Mouse (Mus musculus) testis, postnatal 10 days (tissue): ENCODE measurements at regions not wholly inside any gene's neighbourhood (a gene's known extent, or its start where the extent isn't known, plus 50 kb on each side); places are given as distances from the start of the nearest gene placed in this dataset.
"Not testable (repeated sequence)": the region's sequence is repeated elsewhere in the genome, so short reads cannot be mapped to it uniquely, and the experiment has no call there.

Experiments
- DNase-seq: peaks from one replicate; pipeline ENCODE4 v3.0.0; 2021; ENCODE audit warnings: low spot score

DNA sequence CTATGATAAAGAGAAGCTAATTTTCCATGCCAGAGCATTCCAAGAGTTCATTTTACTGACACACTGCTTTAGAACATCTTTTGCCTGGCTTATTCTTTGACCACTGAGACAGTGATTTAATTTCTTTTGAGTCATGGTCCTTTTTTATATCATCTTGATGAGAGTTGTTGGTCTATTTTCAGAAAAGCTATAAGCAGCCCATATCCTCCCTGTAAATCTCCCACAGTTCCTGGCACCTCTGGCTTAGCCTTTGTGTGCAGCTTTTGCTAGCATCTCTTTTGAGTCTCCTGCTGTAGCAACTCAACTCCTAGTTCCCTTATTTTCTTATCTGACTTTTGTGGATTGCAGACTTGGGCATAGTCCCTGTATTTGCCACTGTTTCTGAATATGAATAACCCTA is 207.5 kb upstream of the 4931417E11Rik start:
- no peak for DNase-seq

DNA sequence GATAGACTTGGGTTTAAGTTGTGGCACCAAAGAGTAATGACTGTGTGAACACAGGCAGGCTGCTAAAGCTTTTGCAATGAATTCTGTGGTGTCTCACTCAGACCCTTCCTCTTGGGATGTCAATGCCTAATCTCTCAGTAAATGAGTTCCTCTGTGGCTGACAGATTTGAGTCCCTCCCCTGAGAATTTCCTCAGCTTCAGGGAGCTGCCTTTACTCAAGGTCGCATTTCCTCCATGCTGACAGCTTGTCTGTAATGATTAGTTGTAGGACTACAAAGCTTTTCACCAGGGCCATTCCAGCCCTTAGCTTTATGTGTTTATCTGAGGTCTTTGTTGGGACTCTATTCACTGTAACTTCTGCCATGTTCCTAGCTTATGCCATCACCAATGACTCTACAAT is 199.9 kb upstream of the 4931417E11Rik start:
- DNase-seq = no peak

DNA sequence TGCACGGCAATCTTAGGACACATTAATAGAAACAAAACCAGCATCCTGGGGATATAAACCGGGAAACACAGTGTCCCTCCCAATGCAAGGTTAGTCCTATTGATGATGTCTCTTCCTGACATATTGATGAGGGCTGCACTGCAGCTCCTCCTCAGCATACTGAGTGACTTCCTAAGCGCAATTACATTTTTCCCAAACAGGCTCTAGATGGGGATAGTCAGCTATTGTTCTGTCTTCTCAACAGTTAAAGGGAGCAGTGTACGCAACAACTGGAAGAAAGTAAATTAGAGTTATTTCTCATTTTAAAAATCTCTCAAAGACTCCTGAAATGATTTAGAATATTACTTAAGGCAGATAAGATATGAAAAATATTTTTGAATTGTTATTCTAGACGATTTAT is 189.5 kb upstream of the 4931417E11Rik start:
- no peak for DNase-seq

DNA sequence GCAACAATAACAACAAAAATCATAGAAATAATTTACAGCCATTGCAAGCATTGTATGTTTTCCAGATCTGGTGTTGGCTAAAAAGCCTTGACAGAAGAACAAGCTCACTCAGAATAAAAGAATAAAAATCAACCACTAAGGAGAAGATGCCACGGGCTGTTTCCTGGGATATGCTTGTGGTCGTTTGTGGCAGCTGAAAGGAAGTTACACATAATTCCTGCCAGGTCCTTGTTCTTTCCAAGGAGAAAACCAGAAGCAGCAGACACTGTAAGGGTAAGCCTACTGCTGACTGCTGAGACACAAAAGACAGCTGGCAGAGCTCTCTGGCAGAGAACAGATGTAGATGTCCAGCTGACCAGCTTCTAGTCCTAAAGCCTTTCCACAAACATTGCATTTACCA is 175.9 kb upstream of the 4931417E11Rik start:
- DNase-seq = no peak

DNA sequence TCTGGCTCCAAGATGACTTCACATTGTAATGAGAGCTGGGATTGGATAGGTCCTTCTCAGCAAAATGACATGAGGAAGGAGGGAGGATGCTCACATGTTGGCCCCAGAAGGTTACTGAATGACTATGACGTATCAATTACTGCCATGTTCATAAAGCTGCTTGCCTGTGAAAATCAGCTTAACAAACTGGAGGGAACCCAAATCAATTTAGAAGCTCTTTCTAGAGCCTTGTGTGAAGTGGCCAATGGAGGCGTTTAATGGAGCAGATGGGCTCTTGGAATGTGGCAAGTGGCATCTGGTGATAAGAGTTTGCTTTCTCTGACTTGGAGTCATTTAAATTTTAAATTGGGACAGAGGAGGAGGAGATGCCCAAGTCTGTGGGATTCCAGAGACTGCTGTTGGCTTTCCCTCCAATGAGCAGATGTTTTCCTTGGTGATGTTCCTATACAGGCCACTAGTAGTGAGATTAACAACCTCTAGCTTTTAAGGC is 175.4 kb upstream of the 4931417E11Rik start:
- no peak for DNase-seq

DNA sequence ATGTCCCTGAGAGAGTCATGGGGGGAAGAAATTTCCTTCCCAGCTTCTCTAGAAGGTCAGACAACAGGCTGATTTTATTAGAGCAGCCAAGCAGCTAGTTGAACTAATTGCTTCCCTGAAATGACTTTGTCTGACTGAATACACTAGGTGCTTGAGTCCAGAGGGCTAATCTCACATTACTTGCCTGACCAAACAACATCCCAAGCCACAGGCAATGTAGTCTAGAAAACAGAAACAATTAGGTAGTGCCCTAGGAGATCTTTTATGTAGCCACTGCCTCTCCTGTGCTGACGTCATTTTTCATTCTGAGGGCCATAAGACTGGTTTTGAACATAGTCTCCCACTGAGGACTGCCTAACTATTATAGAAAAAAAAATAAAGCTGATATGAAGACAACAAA is 159.1 kb upstream of the 4931417E11Rik start:
- DNase-seq = no peak

DNA sequence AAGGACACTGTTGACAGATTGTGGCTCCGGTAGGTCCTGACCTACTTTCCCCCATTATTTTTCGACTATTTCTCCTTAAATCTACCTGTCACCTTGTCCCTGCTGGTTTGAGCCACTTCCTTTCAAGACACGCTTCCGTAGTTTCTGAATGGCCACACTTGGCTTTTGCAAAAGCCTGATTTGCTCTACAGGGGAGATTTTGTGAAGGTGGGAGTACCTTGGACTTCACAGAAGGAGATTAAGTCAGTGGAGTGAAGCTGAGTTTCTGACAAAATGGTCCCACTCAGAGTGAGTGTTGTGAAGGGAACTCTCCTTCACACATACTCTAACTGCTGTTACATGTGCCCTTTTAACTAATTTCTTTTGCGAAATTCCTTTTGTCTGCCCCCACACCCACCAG is 157.0 kb upstream of the 4931417E11Rik start:
- DNase-seq = no peak

DNA sequence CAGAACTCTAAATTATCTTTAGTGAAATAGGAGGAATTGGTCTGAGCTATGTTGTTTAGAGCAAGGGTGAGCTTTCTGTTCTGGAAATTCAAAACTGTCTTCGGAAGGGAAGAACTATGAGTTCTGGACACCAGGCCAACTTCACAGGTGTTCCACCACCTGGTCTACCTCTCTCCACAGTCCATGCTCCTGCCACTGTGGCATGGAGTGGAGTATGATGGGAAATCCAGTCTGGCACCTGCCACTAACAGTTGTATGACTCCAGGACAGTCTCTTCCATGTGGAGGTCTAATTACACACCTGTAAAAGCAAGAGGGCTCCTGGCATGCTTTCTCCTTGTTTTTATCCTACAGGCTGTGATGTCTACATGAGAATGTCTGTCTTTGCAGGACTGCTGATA is 154.7 kb upstream of the 4931417E11Rik start:
- no peak for DNase-seq

DNA sequence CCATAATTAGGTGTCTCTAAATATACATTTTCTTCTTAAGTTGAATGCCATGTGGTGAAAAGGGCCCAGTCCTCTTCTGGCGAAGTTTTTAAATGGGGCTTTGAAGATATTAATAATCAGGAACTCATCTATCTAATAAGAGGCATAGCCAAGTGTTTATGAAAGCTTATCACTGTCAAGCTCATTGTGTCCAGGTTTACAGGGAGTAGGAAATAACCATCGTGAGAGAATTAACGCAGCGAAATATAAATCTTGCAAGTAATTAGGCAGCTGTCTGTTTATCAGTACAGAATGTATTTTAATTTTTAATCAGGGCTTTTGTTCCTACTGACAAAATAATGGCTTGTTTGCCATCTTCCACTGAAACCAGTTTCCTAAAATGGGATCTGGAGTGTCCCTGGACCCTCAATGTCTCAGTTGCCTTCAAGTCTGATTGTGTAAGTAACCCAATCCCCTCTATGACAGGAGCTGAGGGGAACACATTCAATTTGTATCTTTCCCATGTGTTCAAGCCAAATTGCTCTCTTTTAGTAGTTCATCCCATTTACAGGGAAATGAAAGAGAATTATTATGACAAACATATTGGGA is 152.5 kb upstream of the 4931417E11Rik start:
- no peak for DNase-seq

DNA sequence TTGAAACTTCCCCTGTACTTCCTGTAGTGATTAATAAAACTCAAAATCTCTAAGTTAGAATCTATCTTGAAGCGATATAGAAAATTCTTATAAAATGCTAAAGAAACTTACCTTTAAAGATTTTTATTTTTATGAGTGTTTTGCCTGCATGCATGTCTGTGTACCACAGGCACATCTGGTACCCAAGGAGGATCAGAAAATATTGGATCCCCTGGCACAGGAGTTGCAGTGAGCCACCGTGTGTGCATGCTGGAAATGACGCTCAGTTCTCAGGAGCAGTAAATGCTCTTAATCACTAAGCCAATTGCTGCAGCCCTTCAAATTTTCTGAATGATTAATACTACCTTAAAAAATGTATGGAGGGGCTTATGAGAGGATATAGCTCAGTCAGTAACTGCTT is 142.8 kb upstream of the 4931417E11Rik start:
- no peak for DNase-seq

DNA sequence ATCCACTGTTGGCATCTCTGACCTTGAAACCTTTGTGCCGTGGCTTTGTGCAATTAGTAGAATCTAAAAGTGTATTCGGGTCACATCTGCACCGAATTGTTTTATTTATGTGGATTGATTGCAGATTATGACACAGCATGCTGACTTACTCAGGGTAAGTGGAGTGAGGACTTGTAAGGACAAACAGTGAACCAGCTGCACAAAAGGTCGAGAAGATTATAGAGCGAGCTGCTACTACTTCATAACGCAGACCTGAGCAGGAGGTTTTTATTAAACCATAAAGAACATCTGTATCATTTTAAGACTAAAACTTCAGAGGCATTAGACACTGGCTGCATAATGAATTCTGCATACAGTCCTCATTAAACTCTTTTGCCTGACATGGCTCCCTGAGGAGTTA is 142.4 kb upstream of the 4931417E11Rik start:
- DNase-seq = no peak

DNA sequence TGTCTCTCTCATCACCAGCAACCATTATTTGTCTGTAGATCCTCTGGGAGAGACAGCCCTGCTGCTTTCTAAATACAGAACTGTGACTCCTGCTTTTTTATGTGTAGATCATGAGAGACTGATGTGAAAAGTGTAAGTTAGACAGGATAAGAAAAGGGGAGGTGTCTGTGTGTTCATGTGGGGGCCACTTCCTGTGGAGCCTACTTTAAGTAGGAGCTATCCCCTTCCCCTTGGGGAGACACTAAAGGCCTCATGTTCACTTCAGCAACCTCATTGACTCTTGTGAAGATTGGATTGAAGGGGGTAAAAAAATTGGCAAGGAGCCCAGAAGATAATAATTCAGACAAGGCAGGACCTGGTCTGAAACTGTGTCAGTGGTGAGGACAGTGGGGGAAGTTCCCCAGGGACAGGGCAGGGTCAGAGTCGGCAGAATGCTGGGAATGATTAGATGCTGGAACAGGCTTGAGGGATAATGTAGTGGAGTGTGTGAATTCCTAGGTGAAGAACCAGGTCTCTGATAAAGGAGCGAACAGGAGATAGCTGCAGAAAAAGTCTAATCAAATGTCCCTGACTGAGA is 140.7 kb upstream of the 4931417E11Rik start:
- no peak for DNase-seq

DNA sequence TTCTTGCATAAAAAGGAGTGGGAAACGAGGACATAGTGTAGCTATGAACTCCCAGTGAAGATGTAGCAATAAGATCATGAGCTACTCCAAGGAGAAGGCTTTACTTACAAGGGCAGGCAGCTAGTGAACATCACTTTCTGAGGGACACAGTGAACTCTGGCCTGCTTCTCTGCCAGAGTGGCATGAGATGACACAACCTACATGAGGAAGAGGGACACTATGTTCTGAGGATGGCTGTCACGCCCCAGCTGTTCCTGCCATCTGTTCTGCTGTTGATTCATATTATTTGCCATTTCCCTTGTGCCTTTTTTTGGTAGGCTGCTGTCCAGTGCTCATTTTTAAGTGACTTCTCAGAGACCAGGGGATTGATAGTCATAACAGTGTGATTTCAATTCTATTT is 118.2 kb upstream of the 4931417E11Rik start:
- no peak for DNase-seq

DNA sequence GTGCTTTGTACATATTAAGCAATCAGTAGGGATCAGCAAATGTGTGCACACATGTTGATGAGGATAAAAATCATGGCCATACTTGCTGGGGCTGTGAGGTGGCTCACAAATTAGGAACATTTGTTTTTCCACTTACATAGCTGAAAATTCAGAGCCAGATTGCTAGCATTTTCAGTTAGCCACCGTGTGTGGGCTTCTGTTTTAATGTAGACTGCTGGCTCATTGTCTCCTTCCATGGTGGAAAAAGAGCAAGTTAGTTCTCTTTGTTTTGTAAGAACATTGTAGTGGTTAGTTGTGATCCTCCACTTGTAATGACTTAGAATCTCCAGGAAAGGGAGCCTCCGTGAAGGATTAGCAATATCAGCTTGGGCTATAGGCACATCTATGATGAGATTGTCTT is 107.2 kb upstream of the 4931417E11Rik start:
- DNase-seq = no peak

DNA sequence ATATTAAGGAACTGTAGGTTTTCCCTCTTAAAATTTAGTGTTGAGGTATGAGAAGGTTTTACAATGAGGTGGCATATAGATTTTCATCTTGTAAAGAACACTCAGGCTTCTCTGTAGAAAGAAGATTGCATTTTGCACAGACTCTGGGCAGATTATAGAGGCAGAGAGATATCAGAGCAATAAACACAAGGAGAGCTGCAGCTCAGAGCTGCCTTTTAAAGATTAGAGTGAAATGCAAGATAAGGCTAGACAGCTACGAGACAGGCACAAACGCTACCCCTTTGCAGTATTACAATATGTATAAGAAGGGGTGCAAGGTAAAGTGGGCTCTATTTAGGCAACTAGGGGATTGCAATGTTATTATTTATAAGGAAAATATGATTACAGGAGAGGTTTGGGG is 90.5 kb upstream of the 4931417E11Rik start:
- no peak for DNase-seq

DNA sequence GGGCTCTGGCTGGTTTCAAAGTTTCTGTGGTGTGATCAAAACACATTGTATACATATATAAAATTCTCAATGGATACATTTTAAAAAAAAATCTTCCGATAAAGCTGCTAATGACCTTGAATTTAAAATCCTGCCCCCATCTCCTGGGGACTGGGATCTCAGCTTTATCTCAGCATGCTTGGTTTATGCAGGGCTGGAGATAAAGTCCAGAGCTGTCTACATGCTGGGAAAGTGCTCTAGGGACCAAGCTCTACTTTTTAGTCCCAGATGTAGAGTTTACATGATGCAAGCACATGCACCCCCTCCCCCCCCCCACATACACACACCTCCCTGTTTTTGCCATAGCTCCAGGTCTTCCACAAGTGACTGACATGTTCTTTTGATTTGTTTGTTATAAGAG is 61.1 kb upstream of the 4931417E11Rik start:
- DNase-seq = no peak

DNA sequence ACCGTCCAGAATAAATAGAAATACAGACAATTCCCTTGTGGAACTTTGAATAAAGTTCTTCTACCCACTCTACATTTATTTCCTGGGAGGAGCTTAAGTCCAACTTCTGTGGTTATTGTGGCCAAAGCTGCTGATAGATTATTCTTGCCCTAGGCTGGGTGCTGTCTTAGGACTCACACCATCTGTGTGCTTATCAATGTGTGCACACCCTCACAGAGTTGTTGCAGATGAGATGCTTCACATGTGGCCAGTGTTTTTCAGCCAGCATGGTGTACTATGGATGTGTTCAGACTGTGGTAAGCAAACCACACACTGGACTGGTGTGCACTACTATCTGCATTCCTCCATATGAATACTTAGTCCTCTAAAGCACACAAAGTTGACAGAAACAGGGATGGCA is 60.6 kb upstream of the 4931417E11Rik start:
- no peak for DNase-seq

DNA sequence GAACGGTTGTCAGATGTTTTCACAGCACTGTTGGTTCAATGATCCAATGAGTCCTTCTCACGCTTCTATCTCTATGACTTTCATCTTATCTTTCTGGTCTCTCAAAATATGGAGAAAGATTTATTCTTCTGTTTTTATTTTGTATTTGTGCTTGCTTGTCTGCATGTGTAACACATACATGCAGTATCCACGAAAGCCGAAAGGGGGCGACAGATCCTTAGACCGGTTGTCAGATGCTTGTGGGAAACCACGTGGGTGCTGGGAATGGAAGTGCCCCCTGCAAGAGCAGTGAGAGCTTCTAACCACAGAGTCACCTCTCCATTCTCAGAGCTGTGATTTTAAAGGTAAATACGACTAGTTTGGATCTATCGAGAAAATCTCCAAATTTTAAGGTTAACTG is 54.2 kb upstream of the 4931417E11Rik start:
- DNase-seq = peak; percentile 58

DNA sequence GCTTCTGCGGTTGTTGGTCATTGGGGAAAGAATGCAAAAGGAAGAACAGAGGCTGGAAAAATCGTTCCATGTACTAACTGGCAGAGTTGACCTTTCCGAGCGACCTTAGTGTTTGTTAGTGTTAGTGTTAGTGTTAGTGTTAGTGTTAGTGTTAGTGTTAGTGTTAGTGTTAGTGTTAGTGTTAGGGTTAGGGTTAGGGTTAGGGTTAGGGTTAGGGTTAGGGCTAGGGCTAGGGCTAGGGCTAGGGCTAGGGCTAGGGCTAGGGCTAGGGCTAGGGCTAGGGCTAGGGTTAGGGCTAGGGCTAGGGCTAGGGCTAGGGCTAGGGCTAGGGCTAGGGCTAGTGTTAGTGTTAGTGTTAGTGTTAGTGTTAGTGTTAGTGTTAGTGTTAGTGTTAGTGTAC is 50.4 kb upstream of the 4931417E11Rik start:
- DNase-seq = not testable (repeated sequence)
